ENCODE assay signal across 9 mouse cellular contexts in the genomic region with DNA sequence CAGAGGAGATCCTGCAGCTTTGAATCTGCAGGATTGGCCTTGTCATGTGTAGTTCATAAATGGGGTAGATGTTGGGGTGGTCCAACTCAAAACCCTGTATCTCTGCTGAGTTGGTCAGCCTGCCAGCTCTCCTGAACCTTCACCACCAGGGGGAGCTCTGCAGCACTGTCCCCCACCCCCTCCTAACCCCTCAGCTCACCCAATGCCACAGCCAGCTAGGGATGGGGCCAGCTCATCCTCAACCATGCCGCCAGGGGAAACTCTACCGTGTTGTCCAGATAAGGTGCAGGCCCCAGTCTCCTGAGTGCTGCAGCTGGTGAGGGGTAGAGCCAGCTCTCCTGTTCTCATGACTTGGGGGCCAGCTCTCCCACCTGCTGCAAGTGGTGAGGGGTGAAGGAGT.
DNase-seq lines count a peak whose midpoint lies in the region; ATAC-seq and TF ChIP-seq lines count a peak whose summit lies in the region.
"Had no signal": no experiment of that assay in that cellular context is flagged by ENCODE, and none has a peak within 500 bp of the region (broad histone marks: within the 10 kb centered on the region; RNA-seq: fewer than 3 reads in every experiment).

No protein-coding gene starts in this region.

- H3K9me3 ChIP-seq in liver, embryonic 11.5 days (ENCODE audit: control insufficient read depth, low read length), result no peaks in the 10 kb centered on the region

- H3K36me3 ChIP-seq in liver, embryonic 11.5 days (ENCODE audit: control insufficient read depth, insufficient read depth, low read length), result no peaks in the 10 kb centered on the region

- no peak overlapping the region for H3K27ac ChIP-seq in liver, embryonic 11.5 days (ENCODE audit: low read depth, low read length)
- H3K27ac ChIP-seq in olfactory bulb, adult 2 months (ENCODE audit: insufficient read depth, low read depth, low read length), result no peak overlapping the region
- H3K27ac ChIP-seq: macrophage had no signal

- WGBS in liver, embryonic 11.5 days, result 14% methylated on average over 2 of the region's 2 CpGs
- WGBS in olfactory bulb, adult 2 months, result 54% methylated on average over 2 of the region's 2 CpGs

- H3K4me2 ChIP-seq in liver, embryonic 11.5 days, result no peak overlapping the region

- H3K9ac ChIP-seq in liver, embryonic 11.5 days (ENCODE audit: low read depth, low read length), result no peak overlapping the region

- TF ChIP-seq POLR2A in olfactory bulb, adult 2 months (IDR thresholded peaks at IDR 0.05; ENCODE audit: insufficient read depth, low read depth, low read length), result no peak

- H3K4me3 ChIP-seq in liver, embryonic 11.5 days (ENCODE audit: low read depth, low read length), result no peak overlapping the region
- no peak overlapping the region for H3K4me3 ChIP-seq in olfactory bulb, adult 2 months (ENCODE audit: insufficient read depth, low read depth, low read length)

- peaks cover 11% of the 10 kb centered on the region for H3K4me1 ChIP-seq in liver, embryonic 11.5 days (replicated peaks; ENCODE audit: control insufficient read depth, insufficient read depth, low read length)
- H3K4me1 ChIP-seq in olfactory bulb, adult 2 months (ENCODE audit: control insufficient read depth, insufficient read depth, low read length), result no peaks in the 10 kb centered on the region

- peak; percentile 43; the same call in 1 of the 2 replicates for TF ChIP-seq CTCF in olfactory bulb, adult 2 months (IDR thresholded peaks at IDR 0.05; ENCODE audit: insufficient read depth, low read depth, low read length)

- ATAC-seq in liver, embryonic 11.5 days (replicated peaks; ENCODE audit: low FRiP score), result peak; percentile 97

- H3K27me3 ChIP-seq in liver, embryonic 11.5 days (replicated peaks; ENCODE audit: control insufficient read depth, insufficient read depth, low read length), result no peaks in the 10 kb centered on the region

- peak; percentile 18 for DNase-seq in layer of hippocampus, adult 11-12 months (ENCODE audit: low spot score)
- DNase-seq in layer of hippocampus, adult 18-20 months (ENCODE audit: low spot score in 2 of 2), result no peak
- peak; percentile 68 for DNase-seq in ES-CJ7 (ENCODE audit: low read depth, low spot score)
- peak; percentile 81 for DNase-seq in c-Kit-positive CD71-positive TER-119-positive erythroid progenitor cells, embryonic 14.5 days (ENCODE audit: low spot score)
- DNase-seq in heart, adult 8-10 months (ENCODE audit: low spot score), result peak; percentile 37
- peak; percentile 53 for DNase-seq in liver, embryonic 11.5 days (ENCODE audit: low spot score)
- DNase-seq in yolk sac, embryonic 10.5 days (ENCODE audit: low spot score), result peak; percentile 25

Comparison
In these comparisons a context has a peak if more than half of its experiments do, and no peak if none do; other contexts are left out.
1. DNase-seq: peak in layer of hippocampus, adult 11-12 months (single experiment), ES-CJ7 (single experiment), c-Kit-positive CD71-positive TER-119-positive erythroid progenitor cells, embryonic 14.5 days (single experiment), heart, adult 8-10 months (single experiment), liver, embryonic 11.5 days (single experiment) and yolk sac, embryonic 10.5 days (single experiment); none in layer of hippocampus, adult 18-20 months (0 of 2).